Comparison of ENCODE assay signal across 8 mouse cellular contexts in genomic region chr11:30986625-30987017, GRCm38 (mm10). TPM values are rescaled to one million over a fixed set of nuclear protein-coding genes. Genes with fewer than 3 reads are reported as not detected.
A peak's percentile ranks its signal among the peaks of the same experiment; 100 is the strongest.
DNase-seq lines count a peak whose midpoint lies in the region; ATAC-seq and TF ChIP-seq lines count a peak whose summit lies in the region.

No protein-coding gene starts in this region.

- no peaks in the 10 kb centered on the region for H3K27me3 ChIP-seq in lung, embryonic 14.5 days (ENCODE audit: insufficient read depth, low read length)
- H3K27me3 ChIP-seq in embryonic facial prominence, embryonic 11.5 days (ENCODE audit: control insufficient read depth, insufficient read depth, low read length): no peaks in the 10 kb centered on the region
- H3K27me3 ChIP-seq in hindbrain, embryonic 12.5 days: no peaks in the 10 kb centered on the region

- H3K4me1 ChIP-seq in lung, embryonic 14.5 days (ENCODE audit: insufficient read depth): no peaks in the 10 kb centered on the region
- H3K4me1 ChIP-seq in embryonic facial prominence, embryonic 11.5 days (ENCODE audit: control insufficient read depth, insufficient read depth, low read length): no peaks in the 10 kb centered on the region
- H3K4me1 ChIP-seq in hindbrain, embryonic 12.5 days: peaks cover 4% of the 10 kb centered on the region

- peak; percentile 75 for ATAC-seq in lung, embryonic 14.5 days (ENCODE audit: insufficient read depth)
- ATAC-seq in embryonic facial prominence, embryonic 11.5 days (replicated peaks; ENCODE audit: insufficient number of reproducible peaks, low FRiP score, low TSS enrichment, low read depth): peak; percentile 90
- peak; percentile 83 for ATAC-seq in hindbrain, embryonic 12.5 days (ENCODE audit: low FRiP score)
- peak; percentile 79 for ATAC-seq in megakaryocyte-erythroid progenitor cell, adult 5-6 weeks (replicated peaks; ENCODE audit: low FRiP score, low TSS enrichment, poor library complexity, severe bottlenecking)

- no peaks in the 10 kb centered on the region for H3K36me3 ChIP-seq in lung, embryonic 14.5 days (ENCODE audit: insufficient read depth)
- H3K36me3 ChIP-seq in embryonic facial prominence, embryonic 11.5 days (replicated peaks; ENCODE audit: control insufficient read depth, insufficient read depth, low read depth, low read length): no peaks in the 10 kb centered on the region
- H3K36me3 ChIP-seq in hindbrain, embryonic 12.5 days: no peaks in the 10 kb centered on the region

- peak overlapping the region; percentile 76 for H3K4me2 ChIP-seq in lung, embryonic 14.5 days
- peak overlapping the region; percentile 78 for H3K4me2 ChIP-seq in embryonic facial prominence, embryonic 11.5 days (ENCODE audit: low read depth, low read length)
- peak overlapping the region; percentile 77 for H3K4me2 ChIP-seq in hindbrain, embryonic 12.5 days (replicated peaks)

- peak overlapping the region; percentile 35 for H3K9ac ChIP-seq in lung, embryonic 14.5 days
- H3K9ac ChIP-seq in embryonic facial prominence, embryonic 11.5 days (replicated peaks; ENCODE audit: low read length): peak overlapping the region; percentile 74; the same call in 1 of the 2 replicates
- H3K9ac ChIP-seq in hindbrain, embryonic 12.5 days: peak overlapping the region; percentile 74

- peak overlapping the region; percentile 61; the same call in 1 of the 2 replicates for H3K27ac ChIP-seq in lung, embryonic 14.5 days (ENCODE audit: low read depth)
- no peak overlapping the region for H3K27ac ChIP-seq in embryonic facial prominence, embryonic 11.5 days (replicated peaks; ENCODE audit: low read depth, low read length)
- no peak overlapping the region; the same call in 1 of the 2 replicates for H3K27ac ChIP-seq in hindbrain, embryonic 12.5 days

- H3K9me3 ChIP-seq in lung, embryonic 14.5 days (ENCODE audit: low read depth, low read length): no peaks in the 10 kb centered on the region
- no peaks in the 10 kb centered on the region for H3K9me3 ChIP-seq in embryonic facial prominence, embryonic 11.5 days (replicated peaks; ENCODE audit: control insufficient read depth, low read length)
- H3K9me3 ChIP-seq in hindbrain, embryonic 12.5 days (replicated peaks): no peaks in the 10 kb centered on the region

- no peak for TF ChIP-seq CTCF in lung, embryonic 14.5 days (IDR thresholded peaks at IDR 0.05; ENCODE audit: low read depth)

- 2% methylated on average over 2 of the region's 2 CpGs for WGBS in lung, embryonic 14.5 days
- WGBS in embryonic facial prominence, embryonic 11.5 days: 0% methylated on average over 2 of the region's 2 CpGs
- WGBS in hindbrain, embryonic 12.5 days: 8% methylated on average over 2 of the region's 2 CpGs

- no peak for DNase-seq in lung, embryonic 14.5 days
- no peak for DNase-seq in lung, postnatal 4 days
- DNase-seq in embryonic facial prominence, embryonic 11.5 days (ENCODE audit: low spot score): peak; percentile 46
- no peak for DNase-seq in right cerebral cortex, adult 18-20 months
- no peak for DNase-seq in urinary bladder, postnatal 4 days (ENCODE audit: low spot score in 2 of 2)
- DNase-seq in T-cell, adult 2 months (ENCODE audit: low spot score): no peak

- peak overlapping the region; percentile 56 for H3K4me3 ChIP-seq in lung, embryonic 14.5 days (ENCODE audit: low read depth, low read length)
- H3K4me3 ChIP-seq in embryonic facial prominence, embryonic 11.5 days (ENCODE audit: low read depth, low read length): peak overlapping the region; percentile 52
- H3K4me3 ChIP-seq in hindbrain, embryonic 12.5 days: peak overlapping the region; percentile 57

RNA-seq across cellular contexts. Expression of gene Chac2, which starts 0.5 kb away (rescaled TPM):
- 12.6 and 14.4 TPM in 2 replicates for polyA plus RNA-seq in lung, embryonic 14.5 days (2014; fragmentation: Nextera tagmentation; extraction: Ambion mirVana)
- polyA plus RNA-seq in embryonic facial prominence, embryonic 11.5 days (2014; fragmentation: Nextera tagmentation; extraction: Ambion mirVana): 15.6 and 15.9 TPM in 2 replicates
- 17.0 and 18.4 TPM in 2 replicates for polyA plus RNA-seq in hindbrain, embryonic 12.5 days (2016; fragmentation: Nextera tagmentation; extraction: Ambion mirVana)
- 12.4 and 15.8 TPM in 2 replicates for total RNA-seq in megakaryocyte-erythroid progenitor cell, adult 5-6 weeks (2014; fragmentation: Nextera tagmentation)
- total RNA-seq in megakaryocyte-erythroid progenitor cell, adult 5-6 weeks (2017): 42.7 and 57.7 TPM in 2 replicates

RNA-seq across cellular contexts. Expression of gene Erlec1, which starts 32.5 kb away (rescaled TPM):
- polyA plus RNA-seq in lung, embryonic 14.5 days (2014; fragmentation: Nextera tagmentation; extraction: Ambion mirVana): 10.6 and 11.7 TPM in 2 replicates
- polyA plus RNA-seq in embryonic facial prominence, embryonic 11.5 days (2014; fragmentation: Nextera tagmentation; extraction: Ambion mirVana): 9.4 and 10.4 TPM in 2 replicates
- 10.5 and 14.3 TPM in 2 replicates for polyA plus RNA-seq in hindbrain, embryonic 12.5 days (2016; fragmentation: Nextera tagmentation; extraction: Ambion mirVana)
- 13.6 and 27.0 TPM in 2 replicates for total RNA-seq in megakaryocyte-erythroid progenitor cell, adult 5-6 weeks (2014; fragmentation: Nextera tagmentation)
- total RNA-seq in megakaryocyte-erythroid progenitor cell, adult 5-6 weeks (2017): 15.9 and 22.5 TPM in 2 replicates
